Mouse (Mus musculus) ES-CJ7 (cell line): ENCODE data around the gene Zfp689.
A peak's percentile ranks its signal among the peaks of the same experiment; 100 is the strongest.
"Not testable (repeated sequence)": the region's sequence is repeated elsewhere in the genome, so short reads cannot be mapped to it uniquely, and the experiment has no call there.

Experiments
- DNase-seq: peaks from one replicate; pipeline ENCODE4 v3.0.0; 2011; ENCODE audit warnings: low read depth, low spot score

Gene Zfp689

GRCm38 (mm10) chr7:127470743-127471645 lies 22.0 kb upstream of the Zfp689 start:
- DNase-seq: peak; percentile 97

- DNase-seq: no peak
Measured at GRCm38 (mm10) chr7:127470011-127470715, 21.2 kb upstream of the Zfp689 start.

GRCm38 (mm10) chr7:127466606-127467005 lies 17.6 kb upstream of the Zfp689 start:
- peak; percentile 92 for DNase-seq

GRCm38 (mm10) chr7:127465670-127466069 lies 16.7 kb upstream of the Zfp689 start:
- not testable (repeated sequence) for DNase-seq

- DNase-seq: peak; percentile 91
Measured at GRCm38 (mm10) chr7:127465191-127465590, 16.2 kb upstream of the Zfp689 start.

- DNase-seq: not testable (repeated sequence)
Measured at GRCm38 (mm10) chr7:127459311-127459710, 10.4 kb upstream of the Zfp689 start, which contains the start of gene Prr14. TSS of gene Prr14 (plus strand) at chr7:127459611.

GRCm38 (mm10) chr7:127458371-127459122 lies 9.6 kb upstream of the Zfp689 start:
- peak; percentile 93 for DNase-seq

- DNase-seq: peak; percentile 78
Measured at GRCm38 (mm10) chr7:127454905-127455304, 5.9 kb upstream of the Zfp689 start.

GRCm38 (mm10) chr7:127453056-127453455 lies 4.1 kb upstream of the Zfp689 start:
- no peak for DNase-seq

- DNase-seq: no peak
Measured at GRCm38 (mm10) chr7:127449966-127450365, 1.0 kb upstream of the Zfp689 start.

- DNase-seq: no peak
Measured at GRCm38 (mm10) chr7:127443976-127444375, 5.0 kb downstream of the Zfp689 start.

GRCm38 (mm10) chr7:127437724-127438123 lies 11.2 kb downstream of the Zfp689 start:
- DNase-seq: peak; percentile 68

- DNase-seq: no peak
Measured at GRCm38 (mm10) chr7:127435206-127435605, 13.8 kb downstream of the Zfp689 start.

- no peak for DNase-seq
Measured at GRCm38 (mm10) chr7:127426354-127426753, 22.6 kb downstream of the Zfp689 start.

- no peak for DNase-seq
Measured at GRCm38 (mm10) chr7:127425911-127426310, 23.0 kb downstream of the Zfp689 start.

GRCm38 (mm10) chr7:127425291-127425690 lies 23.7 kb downstream of the Zfp689 start:
- no peak for DNase-seq

- peak; percentile 24 for DNase-seq
Measured at GRCm38 (mm10) chr7:127422247-127422646, 26.7 kb downstream of the Zfp689 start.

- DNase-seq: peak; percentile 87
Measured at GRCm38 (mm10) chr7:127421388-127422191, 27.4 kb downstream of the Zfp689 start, which contains the start of gene Zfp688. TSS of gene Zfp688 (minus strand) at chr7:127422068.

- DNase-seq: no peak
Measured at GRCm38 (mm10) chr7:127411418-127411817, 37.5 kb downstream of the Zfp689 start.

- DNase-seq: peak; percentile 93
Measured at GRCm38 (mm10) chr7:127406002-127406987, 42.7 kb downstream of the Zfp689 start, which contains the start of gene Zfp764. TSS of gene Zfp764 (minus strand) at chr7:127406822.
